Mouse (Mus musculus) fat pad, adult 2 months (tissue): ENCODE results near the gene Lzts3.

Experiments used
- DNase-seq: peaks from one replicate; pipeline ENCODE4 v3.0.0-alpha.2; 2011; ENCODE audit warnings: low read depth, low spot score; ENCODE audit errors: extremely low read depth

The Lzts3 gene

DNA sequence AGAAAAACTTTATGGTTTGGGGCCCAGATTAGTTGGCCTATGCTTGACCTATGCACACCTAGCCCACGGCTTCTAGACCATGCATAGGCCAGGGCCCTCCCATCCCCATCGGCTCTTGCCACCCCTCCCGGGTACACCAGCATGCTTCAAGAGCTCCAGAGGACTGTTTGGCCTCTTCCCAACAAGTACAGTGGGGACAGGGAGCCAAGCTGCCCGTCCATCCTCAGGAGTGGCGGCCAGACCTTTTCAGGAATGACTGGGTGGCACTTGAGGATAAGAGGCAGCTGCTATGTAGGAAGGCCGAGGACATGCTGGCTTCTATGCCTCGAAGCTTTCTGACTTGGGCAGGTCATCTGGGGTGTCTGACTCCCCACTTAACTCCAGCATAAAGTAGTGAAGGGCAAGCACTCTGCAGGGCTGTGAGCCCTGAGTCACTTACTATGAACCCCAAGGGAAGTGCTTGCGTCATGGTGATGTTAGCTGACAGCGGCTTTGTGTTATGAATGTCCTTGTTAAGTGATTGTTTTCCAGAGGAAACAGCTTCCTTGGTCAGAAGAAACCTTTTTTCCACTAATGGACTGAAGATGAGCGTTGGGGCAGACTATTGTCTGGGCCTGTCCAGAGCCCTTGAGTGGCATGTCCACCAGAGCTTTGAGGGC is 58.6 kb downstream of the Lzts3 start:
- no peak for DNase-seq
